Mouse (Mus musculus) limb, embryonic 10.5 days (tissue): ENCODE data around the gene Ube2j2. TPM values are rescaled to one million over a fixed set of nuclear protein-coding genes. Genes with fewer than 3 reads are reported as not detected.

ENCODE experiments used
- DNase-seq: peaks from one replicate; pipeline ENCODE4 v3.0.0-alpha.2; 2017; ENCODE audit warnings: low spot score
- H3K27ac ChIP-seq: fragments of 300-500 bp; sonication (generic); 2 replicates; pipeline ENCODE4 v1.5.1; 2016; ENCODE audit warnings: mild to moderate bottlenecking
- H3K27me3 ChIP-seq: fragments of 300-500 bp; sonication (generic); 2 replicates; pipeline ENCODE4 v1.6.1; 2016; ENCODE audit warnings: low read depth, mild to moderate bottlenecking; ENCODE audit not compliant: poor library complexity, severe bottlenecking
- H3K36me3 ChIP-seq: fragments of 300-500 bp; sonication (generic); 2 replicates; pipeline ENCODE4 v1.6.1; 2016; ENCODE audit warnings: mild to moderate bottlenecking, moderate library complexity
- H3K4me1 ChIP-seq: fragments of 300-500 bp; sonication (generic); 2 replicates; pipeline ENCODE4 v1.6.1; 2016
- H3K4me3 ChIP-seq: fragments of 300-500 bp; sonication (generic); 2 replicates; pipeline ENCODE4 v1.5.1; 2016; ENCODE audit warnings: mild to moderate bottlenecking, moderate library complexity
- H3K9me3 ChIP-seq: fragments of 300-500 bp; sonication (generic); replicated peaks from 2 replicates; pipeline ENCODE4 v1.6.1; 2016; ENCODE audit warnings: mild to moderate bottlenecking
- WGBS: fragments of 180-500 bp; shearing (Covaris S2); methylation state at CpG from one replicate; pipeline ENCODE4 v1.1.7; 2016; 5-methylcytosine and 5-hydroxymethylcytosine counted together
- polyA plus RNA-seq: library from polyadenylated mRNA; unstranded; fragments of >200 nt; fragmentation: Nextera tagmentation; extraction: Ambion mirVana; gene quantifications from 2 replicates; pipeline ENCODE4 v1.2.1, GENCODE M21; 2016

The Ube2j2 gene
- 163 and 168 TPM in 2 replicates for polyA plus RNA-seq

DNA sequence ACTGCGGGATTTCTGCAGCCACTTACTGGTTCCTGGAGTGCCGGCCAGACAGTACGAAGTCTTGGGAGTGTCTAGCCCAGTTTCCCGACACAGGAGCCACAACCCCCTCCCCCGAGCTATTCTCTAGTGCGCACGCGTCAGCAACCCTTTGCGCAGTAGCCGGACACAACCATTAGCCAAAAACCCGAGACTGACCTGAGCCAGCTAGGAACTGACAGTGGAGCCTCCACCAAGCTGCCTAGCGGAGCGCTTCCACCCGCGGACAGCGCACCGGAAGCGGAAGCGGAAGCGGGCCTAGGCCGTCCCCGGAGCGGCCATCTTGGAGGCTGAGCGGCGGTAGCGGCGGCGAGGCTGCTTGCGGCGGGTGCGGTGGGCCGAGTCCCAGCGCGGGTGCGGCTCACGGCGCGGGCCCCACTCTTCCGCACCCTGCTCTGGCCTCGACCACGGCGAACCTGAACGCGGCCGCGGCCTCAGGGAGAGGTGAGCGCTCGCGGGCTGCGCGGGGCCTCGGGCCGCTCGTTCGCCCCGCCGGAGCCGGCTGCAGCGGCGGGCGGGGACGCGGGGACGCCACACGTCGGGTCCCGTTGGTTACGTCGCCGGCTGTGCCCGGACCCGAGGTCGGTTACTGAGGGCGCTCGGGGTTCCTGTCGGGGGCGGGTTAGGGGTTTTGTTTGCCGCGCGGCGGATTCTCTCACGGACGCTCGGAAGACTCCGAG, at the start of gene Ube2j2:
TSS of gene Ube2j2 (plus strand) at position 298 of the 716 bp plus-strand sequence.
- H3K4me3 ChIP-seq, result peak within 1 kb of the TSS; percentile 99
- under 1% methylated on average over 85 of the region's 85 CpGs for WGBS
- H3K27ac ChIP-seq, result peak within 1 kb of the TSS; percentile 95
- no peaks in the 10 kb centered on the region for H3K9me3 ChIP-seq
- H3K36me3 ChIP-seq, result peaks cover 30% of the 10 kb centered on the region
- H3K4me1 ChIP-seq, result peaks cover 16% of the 10 kb centered on the region
- no peaks in the 10 kb centered on the region for H3K27me3 ChIP-seq
- DNase-seq, result peak; percentile 99

DNA sequence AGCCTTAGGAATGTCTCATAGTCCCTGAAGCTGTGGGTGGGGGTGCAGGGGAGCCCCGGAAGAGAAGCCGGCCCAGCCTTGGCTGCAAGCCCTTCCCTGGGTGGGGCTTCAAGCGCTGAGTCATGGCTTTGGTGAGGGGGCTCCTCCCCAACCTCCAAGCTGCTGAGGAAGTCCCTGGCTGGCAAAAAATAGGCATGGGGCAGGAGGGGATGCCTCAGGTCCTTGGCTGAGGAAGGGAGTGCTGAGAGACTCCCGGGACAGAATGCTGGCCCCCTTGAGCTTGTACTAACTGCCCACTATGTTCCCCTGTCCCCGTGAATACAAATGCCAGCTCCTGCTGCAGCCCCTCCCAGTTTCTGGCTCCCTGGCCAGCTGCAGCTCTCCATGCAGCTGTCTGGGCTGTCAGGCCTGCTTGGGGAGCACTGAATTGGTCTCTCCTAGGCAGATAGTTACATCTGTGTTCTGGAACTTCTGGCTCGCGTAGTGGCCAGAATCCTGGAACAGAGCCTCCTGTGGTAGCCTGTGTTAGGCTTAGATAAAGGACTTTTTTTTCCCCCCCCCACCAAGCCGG, 49.2 kb upstream of the Ube2j2 start:
- no peaks in the 10 kb centered on the region for H3K27me3 ChIP-seq
- H3K4me3 ChIP-seq, result peak overlapping the region; percentile 9; the same call in 1 of the 2 replicates
- no peak overlapping the region for H3K27ac ChIP-seq
- peaks cover 39% of the 10 kb centered on the region for H3K36me3 ChIP-seq
- peaks cover 38% of the 10 kb centered on the region for H3K4me1 ChIP-seq
- DNase-seq, result no peak
- 41% methylated on average over 8 of the region's 8 CpGs for WGBS
- no peaks in the 10 kb centered on the region for H3K9me3 ChIP-seq

DNA sequence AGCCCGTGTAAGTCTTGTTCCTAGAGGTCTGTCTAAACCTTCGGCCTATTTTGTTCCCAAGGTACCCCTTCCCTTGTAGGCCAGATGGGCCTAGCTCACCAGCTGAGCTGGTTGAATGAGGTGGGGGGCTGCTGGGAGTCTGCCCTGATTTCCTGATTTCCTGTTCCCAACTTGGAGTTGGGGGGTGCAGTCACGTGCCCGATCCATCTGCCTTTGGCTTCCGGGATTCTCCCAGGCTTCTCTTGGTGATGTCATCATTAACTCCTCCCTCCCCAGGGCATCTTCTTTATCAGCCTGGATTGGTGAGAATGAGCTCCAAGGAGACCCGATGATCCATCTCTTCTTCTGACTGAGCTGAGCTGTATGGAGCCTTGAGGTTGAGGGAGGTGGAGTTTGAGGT, 48.4 kb upstream of the Ube2j2 start:
- Histone ChIP-seq H3K9me3 (no peaks in the 10 kb centered on the region), H3K4me1 (peaks cover 36% of the 10 kb centered on the region), H3K36me3 (peaks cover 39% of the 10 kb centered on the region), H3K27ac (no peak overlapping the region), H3K4me3 (no peak overlapping the region), H3K27me3 (no peaks in the 10 kb centered on the region)
- 56% methylated on average over 6 of the region's 6 CpGs for WGBS
- DNase-seq, result no peak

DNA sequence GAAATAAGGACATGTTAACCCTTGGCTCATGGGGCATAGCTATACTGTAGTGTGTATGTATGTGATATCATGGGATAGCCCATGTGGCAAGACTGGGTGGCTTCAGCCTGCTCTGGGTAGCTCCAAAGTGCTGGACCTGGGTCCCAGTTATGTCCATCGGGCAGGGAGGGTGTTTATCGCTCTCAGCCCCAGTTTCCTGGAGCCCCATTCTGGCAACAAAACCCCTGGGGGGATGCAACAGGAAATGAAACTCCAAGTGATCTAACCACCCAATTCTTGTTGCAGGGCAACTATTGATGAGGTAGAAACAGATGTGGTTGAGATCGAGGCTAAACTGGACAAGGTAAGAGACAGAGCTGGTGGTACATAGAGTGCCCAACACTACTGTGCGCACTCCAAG, 47.8 kb upstream of the Ube2j2 start:
- Histone ChIP-seq H3K4me3 (no peak overlapping the region), H3K9me3 (no peaks in the 10 kb centered on the region), H3K4me1 (peaks cover 29% of the 10 kb centered on the region), H3K27ac (no peak overlapping the region), H3K27me3 (no peaks in the 10 kb centered on the region), H3K36me3 (peaks cover 44% of the 10 kb centered on the region)
- DNase-seq, result no peak
- 97% methylated on average over 4 of the region's 4 CpGs for WGBS

DNA sequence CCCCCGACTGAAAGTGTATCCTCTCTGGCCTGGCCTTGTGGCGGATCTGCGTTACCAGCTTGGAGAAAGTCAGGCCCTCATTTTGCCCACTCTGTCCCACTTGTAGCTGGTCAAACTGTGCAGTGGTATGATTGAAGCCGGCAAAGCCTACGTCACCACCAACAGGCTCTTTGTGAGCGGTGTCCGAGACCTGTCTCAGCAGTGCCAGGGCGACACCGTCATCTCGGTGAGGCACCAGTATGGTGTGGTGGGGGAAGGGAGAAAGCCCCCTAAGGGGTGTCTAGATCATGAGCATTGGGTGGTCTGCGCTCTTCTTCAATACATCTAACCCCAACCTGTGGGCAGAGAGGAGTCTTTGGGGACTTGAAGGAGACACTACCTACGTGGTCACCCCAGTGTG, 47.2 kb upstream of the Ube2j2 start:
- Histone ChIP-seq H3K27me3 (no peaks in the 10 kb centered on the region), H3K4me1 (peaks cover 25% of the 10 kb centered on the region), H3K9me3 (no peaks in the 10 kb centered on the region), H3K36me3 (peaks cover 51% of the 10 kb centered on the region), H3K27ac (no peak overlapping the region), H3K4me3 (no peak overlapping the region)
- WGBS, result 97% methylated on average over 12 of the region's 12 CpGs
- no peak for DNase-seq

DNA sequence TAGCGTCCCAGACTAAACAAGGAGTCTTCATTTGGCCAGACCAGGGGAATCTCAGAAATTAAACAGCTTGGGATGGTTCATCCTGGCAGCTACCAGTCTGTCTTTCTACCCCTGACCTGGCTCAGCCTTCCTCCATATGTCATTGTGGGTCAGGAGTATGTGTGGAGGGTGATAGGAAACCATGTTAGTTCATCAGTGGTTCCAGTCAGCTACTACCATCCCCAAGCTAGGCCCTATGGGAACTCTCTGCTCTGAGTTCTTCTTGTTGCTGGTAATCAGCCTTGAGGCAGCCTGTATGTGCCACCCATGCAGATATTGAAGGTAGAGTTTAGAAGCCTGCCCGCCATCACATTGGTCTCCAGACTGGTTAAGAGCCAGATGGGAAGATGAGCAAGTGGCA, 45.3 kb upstream of the Ube2j2 start:
- H3K4me1 ChIP-seq, result peaks cover 12% of the 10 kb centered on the region
- H3K27me3 ChIP-seq, result no peaks in the 10 kb centered on the region
- H3K36me3 ChIP-seq, result peaks cover 69% of the 10 kb centered on the region
- no peak overlapping the region for H3K27ac ChIP-seq
- no peak overlapping the region for H3K4me3 ChIP-seq
- DNase-seq, result no peak
- no peaks in the 10 kb centered on the region for H3K9me3 ChIP-seq
- WGBS, result 94% methylated on average over 2 of the region's 2 CpGs

DNA sequence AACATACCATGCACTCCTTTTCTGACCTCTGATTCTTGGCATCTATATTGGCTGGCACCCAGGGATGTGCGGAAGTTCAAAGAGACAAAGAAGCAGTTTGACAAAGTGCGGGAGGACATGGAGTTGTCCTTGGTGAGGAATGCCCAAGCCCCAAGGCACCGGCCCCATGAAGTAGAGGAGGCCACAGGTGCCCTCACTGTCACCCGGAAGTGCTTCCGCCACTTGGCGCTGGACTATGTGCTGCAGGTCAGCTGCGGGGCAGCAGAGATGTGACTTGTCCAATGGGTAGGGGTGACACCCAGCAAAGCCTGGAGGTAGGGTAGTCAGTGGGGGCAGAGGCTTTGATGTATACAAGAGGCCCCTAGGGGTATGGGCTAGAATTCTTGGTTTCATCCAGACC, 44.3 kb upstream of the Ube2j2 start:
- H3K36me3 ChIP-seq, result peaks cover 80% of the 10 kb centered on the region
- WGBS, result 92% methylated on average over 7 of the region's 7 CpGs
- no peaks in the 10 kb centered on the region for H3K27me3 ChIP-seq
- H3K27ac ChIP-seq, result no peak overlapping the region
- peak; percentile 26 for DNase-seq
- H3K4me1 ChIP-seq, result peaks cover 3% of the 10 kb centered on the region
- no peaks in the 10 kb centered on the region for H3K9me3 ChIP-seq
- no peak overlapping the region for H3K4me3 ChIP-seq

DNA sequence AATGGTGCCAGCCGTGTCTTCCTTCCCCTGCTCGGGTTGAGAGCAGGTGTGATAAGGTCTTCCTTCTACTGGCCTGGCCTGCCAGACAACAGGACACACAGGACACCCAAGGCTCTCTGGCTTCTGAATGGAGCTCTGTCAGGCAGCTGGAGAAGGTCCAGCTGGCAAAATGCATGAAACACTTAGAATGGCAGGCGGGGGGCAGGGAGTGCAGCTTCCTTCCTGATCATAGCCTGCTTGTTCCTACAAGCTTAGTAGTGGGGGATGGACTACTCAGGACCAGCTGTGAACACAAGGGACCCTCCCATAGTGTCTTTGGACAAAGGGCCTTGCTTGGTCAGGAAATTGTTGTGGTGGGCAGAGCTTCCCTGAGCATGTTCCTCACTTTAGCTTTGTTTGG, 42.4 kb upstream of the Ube2j2 start:
- H3K27me3 ChIP-seq, result no peaks in the 10 kb centered on the region
- DNase-seq, result peak; percentile 14
- no peak overlapping the region for H3K27ac ChIP-seq
- 83% methylated on average over 3 of the region's 3 CpGs for WGBS
- peaks cover 93% of the 10 kb centered on the region for H3K36me3 ChIP-seq
- H3K4me3 ChIP-seq, result no peak overlapping the region
- no peaks in the 10 kb centered on the region for H3K4me1 ChIP-seq
- H3K9me3 ChIP-seq, result no peaks in the 10 kb centered on the region

DNA sequence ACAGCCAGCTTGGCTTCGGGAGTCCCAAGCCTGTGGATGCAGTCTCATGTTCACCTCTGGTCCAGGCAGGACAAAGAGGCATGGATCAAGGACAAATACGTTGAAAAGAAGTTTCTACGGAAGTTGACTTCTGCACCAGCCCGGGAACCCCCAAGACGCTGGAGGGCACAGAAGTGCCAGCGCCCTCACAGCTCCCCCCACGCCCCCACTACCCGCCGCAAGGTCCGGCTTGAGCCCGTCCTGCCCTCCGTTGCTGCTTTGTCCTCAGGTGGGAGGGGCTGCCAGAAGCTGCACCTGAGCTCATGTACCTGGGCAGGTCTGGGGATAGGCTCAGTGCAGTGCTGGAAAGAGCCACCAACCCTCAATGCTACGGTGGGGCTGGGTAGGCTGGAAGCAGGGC, 40.4 kb upstream of the Ube2j2 start:
- Histone ChIP-seq H3K27ac (no peak overlapping the region), H3K9me3 (no peaks in the 10 kb centered on the region), H3K4me1 (no peaks in the 10 kb centered on the region), H3K36me3 (peaks cover 83% of the 10 kb centered on the region), H3K27me3 (no peaks in the 10 kb centered on the region), H3K4me3 (no peak overlapping the region)
- 94% methylated on average over 13 of the region's 13 CpGs for WGBS
- DNase-seq, result peak; percentile 26

DNA sequence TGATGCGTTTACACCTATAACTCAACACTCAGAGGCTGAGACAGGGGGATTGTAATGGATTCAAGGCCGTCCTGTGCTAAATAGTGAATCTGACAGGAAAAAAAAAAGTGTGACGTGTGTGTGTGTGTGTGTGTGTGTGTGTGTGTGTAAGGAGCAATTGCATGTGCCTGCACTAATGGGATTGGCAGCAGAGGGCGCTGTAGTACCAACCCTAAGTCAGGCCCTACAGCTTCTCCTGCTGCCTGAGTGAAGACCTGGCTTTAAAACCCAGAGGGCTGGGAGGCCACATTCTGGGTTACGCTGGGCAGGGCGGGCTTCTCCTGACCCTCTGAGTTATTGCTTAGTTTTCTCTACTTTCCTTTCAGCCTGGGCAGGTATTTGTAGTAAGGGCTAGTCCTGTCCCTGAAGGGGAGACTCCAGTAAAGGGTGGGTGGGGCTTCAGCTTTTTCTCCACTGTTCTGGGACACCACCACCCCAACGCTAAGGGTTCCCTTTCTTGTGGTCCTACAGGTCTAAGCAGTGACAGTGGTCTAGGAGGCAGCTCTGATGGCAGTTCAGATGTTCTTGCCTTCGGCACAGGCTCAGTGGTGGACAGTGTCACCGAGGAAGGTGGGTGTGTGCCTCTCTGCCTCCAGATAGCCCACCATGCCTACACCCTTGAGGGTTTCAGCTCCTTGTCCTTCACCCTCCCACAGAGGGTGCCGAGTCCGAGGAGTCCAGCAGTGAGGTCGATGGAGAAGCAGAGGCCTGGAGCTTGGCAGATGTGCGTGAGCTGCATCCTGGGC, 39.1 kb upstream of the Ube2j2 start:
- Histone ChIP-seq H3K36me3 (peaks cover 70% of the 10 kb centered on the region), H3K4me1 (no peaks in the 10 kb centered on the region), H3K4me3 (no peak overlapping the region), H3K27me3 (no peaks in the 10 kb centered on the region), H3K27ac (no peak overlapping the region), H3K9me3 (no peaks in the 10 kb centered on the region)
- DNase-seq, result peak; percentile 31
- WGBS, result 88% methylated on average over 13 of the region's 13 CpGs

DNA sequence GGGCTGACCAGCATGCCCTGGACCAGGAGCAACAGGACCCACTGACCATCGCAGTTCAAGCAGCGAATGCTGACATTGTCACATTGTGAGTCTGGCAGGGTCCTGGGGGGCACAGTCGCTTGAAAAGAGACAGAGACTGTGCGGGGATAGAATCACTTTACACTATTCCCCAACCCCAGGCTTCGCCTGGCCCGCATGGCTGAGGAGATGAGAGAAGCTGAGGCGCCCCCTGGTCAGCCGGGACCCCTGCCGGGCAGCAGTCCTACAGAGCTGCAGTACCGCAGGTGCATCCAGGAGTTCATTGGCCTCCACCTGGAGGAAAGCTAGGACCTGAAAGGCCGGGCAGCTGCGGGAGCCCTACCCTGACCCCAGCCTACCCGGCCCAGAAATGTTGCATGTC, 38.0 kb upstream of the Ube2j2 start:
- 90% methylated on average over 13 of the region's 13 CpGs for WGBS
- Histone ChIP-seq H3K27me3 (no peaks in the 10 kb centered on the region), H3K4me3 (no peak overlapping the region), H3K27ac (no peak overlapping the region), H3K9me3 (no peaks in the 10 kb centered on the region), H3K36me3 (peaks cover 59% of the 10 kb centered on the region), H3K4me1 (no peaks in the 10 kb centered on the region)
- no peak for DNase-seq

DNA sequence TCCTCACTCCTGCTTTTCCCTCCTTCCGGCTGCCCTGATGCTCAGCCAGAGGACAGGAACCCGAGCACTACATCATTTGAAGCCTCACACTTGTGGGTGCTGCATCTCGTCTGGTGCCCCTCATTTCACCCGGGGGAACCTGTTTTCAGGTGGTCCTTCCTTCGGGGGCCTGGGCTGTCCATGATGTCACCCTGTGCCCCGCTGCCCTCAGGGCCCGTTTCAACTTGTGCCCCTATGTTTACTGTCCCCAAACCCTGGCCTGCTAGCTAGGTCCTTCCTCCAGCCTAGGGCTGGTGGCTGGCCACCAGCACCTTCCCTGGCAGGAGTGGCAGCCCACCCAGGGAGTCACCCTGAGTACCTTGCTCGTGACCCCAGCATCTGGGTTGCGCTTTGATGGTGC, 37.5 kb upstream of the Ube2j2 start:
- Histone ChIP-seq H3K9me3 (no peaks in the 10 kb centered on the region), H3K27me3 (no peaks in the 10 kb centered on the region), H3K4me1 (no peaks in the 10 kb centered on the region), H3K36me3 (peaks cover 54% of the 10 kb centered on the region), H3K4me3 (no peak overlapping the region), H3K27ac (no peak overlapping the region)
- no peak for DNase-seq
- WGBS, result 85% methylated on average over 9 of the region's 9 CpGs

DNA sequence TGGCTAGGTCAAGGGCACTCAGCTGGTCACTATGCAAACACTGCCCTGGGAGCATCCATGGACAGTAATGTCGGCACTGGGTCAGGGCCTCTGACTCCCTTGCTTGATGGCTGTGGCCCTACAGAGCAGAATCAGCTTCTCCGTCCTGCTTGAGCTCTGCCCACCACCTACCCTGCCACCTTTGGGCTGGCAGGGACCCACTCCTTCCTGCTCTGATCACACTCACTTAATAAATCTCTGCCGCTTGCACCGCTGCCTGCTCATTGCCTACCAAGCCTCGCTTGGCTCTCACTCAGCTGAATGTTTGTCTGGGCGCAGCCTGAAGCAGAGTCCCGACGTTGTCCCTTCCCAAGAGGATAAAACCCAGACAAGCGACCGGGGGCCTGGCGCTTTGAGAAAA, 36.6 kb upstream of the Ube2j2 start:
- Histone ChIP-seq H3K4me1 (no peaks in the 10 kb centered on the region), H3K4me3 (no peak overlapping the region), H3K27me3 (no peaks in the 10 kb centered on the region), H3K36me3 (peaks cover 45% of the 10 kb centered on the region), H3K9me3 (no peaks in the 10 kb centered on the region), H3K27ac (no peak overlapping the region)
- no peak for DNase-seq
- WGBS, result 81% methylated on average over 11 of the region's 11 CpGs
